Mouse (Mus musculus) neural tube, embryonic 11.5 days (tissue): Measurements from ENCODE around the gene Fosb. TPM values are rescaled to one million over a fixed set of nuclear protein-coding genes. Genes with fewer than 3 reads are reported as not detected.

Experiments
- ATAC-seq: fragments of 200-750 bp; cut with Nextera tagmentation; 2 replicates; pipeline ENCODE4 v1.8.0; 2017; ENCODE audit warnings: moderate number of reproducible peaks, mild to moderate bottlenecking, moderate TSS enrichment, moderate library complexity; ENCODE audit not compliant: insufficient read depth, low FRiP score, low TSS enrichment
- DNase-seq: peaks from one replicate; pipeline ENCODE4 v3.0.0-alpha.2; 2015; ENCODE audit warnings: low spot score
- H3K27ac ChIP-seq: fragments of 300-500 bp; sonication (generic); 2 replicates; pipeline ENCODE4 v1.5.1; 2014; ENCODE audit warnings: low read depth, mild to moderate bottlenecking, low read length
- H3K27me3 ChIP-seq: fragments of 300-500 bp; sonication (generic); 2 replicates; pipeline ENCODE4 v1.6.1; 2014; ENCODE audit warnings: mild to moderate bottlenecking, low read length, mixed read lengths; ENCODE audit not compliant: control insufficient read depth, insufficient read depth
- H3K36me3 ChIP-seq: fragments of 300-500 bp; sonication (generic); 2 replicates; pipeline ENCODE4 v1.6.1; 2014; ENCODE audit warnings: mild to moderate bottlenecking, low read length, moderate library complexity, mixed read lengths; ENCODE audit not compliant: control insufficient read depth, insufficient read depth
- H3K4me1 ChIP-seq: fragments of 300-500 bp; sonication (generic); 2 replicates; pipeline ENCODE4 v1.6.1; 2014; ENCODE audit warnings: low read length, mixed read lengths; ENCODE audit not compliant: control insufficient read depth, insufficient read depth
- H3K4me2 ChIP-seq: fragments of 300-500 bp; sonication (generic); 2 replicates; pipeline ENCODE4 v1.6.1; 2014; ENCODE audit warnings: low read depth, mild to moderate bottlenecking, moderate library complexity
- H3K4me3 ChIP-seq: fragments of 300-500 bp; sonication (generic); 2 replicates; pipeline ENCODE4 v1.5.1; 2014; ENCODE audit warnings: low read depth, low read length
- H3K9ac ChIP-seq: fragments of 300-500 bp; sonication (generic); 2 replicates; pipeline ENCODE4 v1.6.1; 2014; ENCODE audit warnings: mild to moderate bottlenecking, low read length
- H3K9me3 ChIP-seq: fragments of 300-500 bp; sonication (generic); 2 replicates; pipeline ENCODE4 v1.6.1; 2016; ENCODE audit warnings: low read length; ENCODE audit not compliant: control insufficient read depth
- WGBS: fragments of 180-500 bp; shearing (Covaris S2); extraction: QIAGEN DNeasy Blood & Tissue Kit; methylation state at CpG from one replicate; pipeline ENCODE4 v1.1.7; 2014; 5-methylcytosine and 5-hydroxymethylcytosine counted together
- polyA plus RNA-seq: library from polyadenylated mRNA; unstranded; fragments of >200 nt; fragmentation: Nextera tagmentation; extraction: Ambion mirVana; gene quantifications from 2 replicates; pipeline ENCODE4 v1.2.1, GENCODE M21; 2014

The Fosb gene
- polyA plus RNA-seq, 1 experiment from 2014 or later: not detected

- Histone ChIP-seq H3K9me3 (no peaks in the 10 kb centered on the region), H3K27me3 (no peaks in the 10 kb centered on the region), H3K4me3 (peak within 1 kb of the TSS; percentile 98), H3K27ac (peak within 1 kb of the TSS; percentile 58), H3K4me1 (peaks cover 17% of the 10 kb centered on the region), H3K4me2 (peak within 1 kb of the TSS; percentile 85), H3K36me3 (no peaks in the 10 kb centered on the region), H3K9ac (peak within 1 kb of the TSS; percentile 82)
- ATAC-seq: peak; percentile 48
- under 1% methylated on average over 62 of the region's 62 CpGs for WGBS
- DNase-seq: peak; percentile 84
Observed at GRCm38 (mm10) chr7:19271238-19272172, 38.3 kb downstream of the Fosb start, which contains the start of gene Vasp. TSS of gene Vasp (minus strand) at chr7:19271817.

GRCm38 (mm10) chr7:19270509-19271237, 39.2 kb downstream of the Fosb start:
- ATAC-seq (no peak), DNase-seq (no peak)

DNA sequence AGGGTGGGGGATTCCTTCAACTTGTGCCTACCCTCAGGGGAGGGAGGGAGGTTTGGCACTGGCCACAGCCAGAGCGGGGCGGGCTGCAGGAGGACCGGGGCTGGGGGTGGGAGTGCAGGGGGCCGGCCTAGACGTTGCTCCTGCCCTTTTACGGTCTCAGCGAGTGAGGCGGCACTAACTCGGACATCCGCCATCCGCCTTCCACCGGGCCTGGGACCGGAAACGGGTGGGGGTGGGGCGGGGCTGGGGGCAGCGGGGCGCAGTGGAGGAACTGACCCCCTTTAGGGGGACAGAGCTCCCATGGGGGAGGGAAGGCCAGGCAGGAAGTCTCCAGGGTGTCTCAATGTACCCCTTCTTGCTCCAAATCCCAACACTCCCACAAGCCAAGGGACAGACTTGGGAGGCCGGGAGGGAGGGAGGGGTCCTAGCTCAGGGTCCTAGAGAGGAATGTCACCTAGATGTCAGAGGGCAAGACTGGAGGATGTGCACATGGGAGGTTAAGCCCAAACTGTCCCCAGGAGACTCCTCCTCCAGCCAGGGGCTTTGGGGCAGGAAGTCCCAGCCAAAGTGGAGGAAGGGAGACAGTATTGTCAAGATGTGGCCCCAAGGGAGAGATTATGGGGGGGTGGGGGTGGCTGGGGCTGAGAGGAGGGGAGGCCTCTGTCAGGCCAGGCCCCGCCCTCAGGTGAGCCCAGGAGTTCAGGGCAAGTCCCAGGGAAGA, 40.0 kb downstream of the Fosb start:
- Histone ChIP-seq H3K4me1 (peaks cover 17% of the 10 kb centered on the region), H3K9ac (peak overlapping the region; percentile 54), H3K4me2 (peak overlapping the region; percentile 85), H3K4me3 (peak overlapping the region; percentile 98), H3K36me3 (0 out of 2 replicates have a peak, but pooled peaks cover 2% of the 10 kb centered on the region), H3K9me3 (no peaks in the 10 kb centered on the region), H3K27ac (0 out of 2 replicates have a peak overlapping the region, but pooled peaks have one; percentile 64), H3K27me3 (no peaks in the 10 kb centered on the region)
- 1% methylated on average over 14 of the region's 19 CpGs for WGBS
- DNase-seq (peak; percentile 49), ATAC-seq (no peak)

More at GRCm38 (mm10) chr7:19270509-19271237, 39.2 kb downstream of the Fosb start:
- under 1% methylated on average over 19 of the region's 21 CpGs for WGBS
- H3K36me3 ChIP-seq: no peaks in the 10 kb centered on the region
- H3K4me1 ChIP-seq: peaks cover 17% of the 10 kb centered on the region
- no peaks in the 10 kb centered on the region for H3K27me3 ChIP-seq
- peak overlapping the region; percentile 82 for H3K9ac ChIP-seq
- no peaks in the 10 kb centered on the region for H3K9me3 ChIP-seq
- peak overlapping the region; percentile 98 for H3K4me3 ChIP-seq
- peak overlapping the region; percentile 58 for H3K27ac ChIP-seq
- H3K4me2 ChIP-seq: peak overlapping the region; percentile 85

GRCm38 (mm10) chr7:19268993-19269681, 40.7 kb downstream of the Fosb start:
- H3K27ac ChIP-seq: 0 out of 2 replicates have a peak overlapping the region, but pooled peaks have one; percentile 64
- ATAC-seq (no peak), DNase-seq (no peak)
- peaks cover 7% of the 10 kb centered on the region; the same call in 1 of the 2 replicates for H3K36me3 ChIP-seq
- H3K9ac ChIP-seq: peak overlapping the region; percentile 54
- no peaks in the 10 kb centered on the region for H3K9me3 ChIP-seq
- H3K4me2 ChIP-seq: peak overlapping the region; percentile 85
- no peaks in the 10 kb centered on the region for H3K27me3 ChIP-seq
- H3K4me3 ChIP-seq: peak overlapping the region; percentile 98
- WGBS: 43% methylated on average over 10 of the region's 10 CpGs
- H3K4me1 ChIP-seq: peaks cover 17% of the 10 kb centered on the region

- Histone ChIP-seq H3K9ac (no peak overlapping the region), H3K4me3 (no peak overlapping the region), H3K4me2 (no peak overlapping the region), H3K27me3 (no peaks in the 10 kb centered on the region), H3K9me3 (no peaks in the 10 kb centered on the region), H3K36me3 (peaks cover 10% of the 10 kb centered on the region; the same call in 1 of the 2 replicates), H3K4me1 (peaks cover 17% of the 10 kb centered on the region), H3K27ac (no peak overlapping the region)
- ATAC-seq (no peak), DNase-seq (no peak)
- WGBS: 83% methylated on average over 10 of the region's 10 CpGs
Observed at GRCm38 (mm10) chr7:19267051-19267450, 42.8 kb downstream of the Fosb start.

- Histone ChIP-seq H3K4me1 (peaks cover 17% of the 10 kb centered on the region), H3K4me3 (no peak overlapping the region), H3K4me2 (no peak overlapping the region), H3K27ac (no peak overlapping the region), H3K9ac (no peak overlapping the region), H3K36me3 (peaks cover 10% of the 10 kb centered on the region; the same call in 1 of the 2 replicates), H3K27me3 (no peaks in the 10 kb centered on the region), H3K9me3 (no peaks in the 10 kb centered on the region)
- ATAC-seq (no peak), DNase-seq (no peak)
- 85% methylated on average over 10 of the region's 10 CpGs for WGBS
Observed at GRCm38 (mm10) chr7:19265928-19266822, 43.7 kb downstream of the Fosb start.

DNA sequence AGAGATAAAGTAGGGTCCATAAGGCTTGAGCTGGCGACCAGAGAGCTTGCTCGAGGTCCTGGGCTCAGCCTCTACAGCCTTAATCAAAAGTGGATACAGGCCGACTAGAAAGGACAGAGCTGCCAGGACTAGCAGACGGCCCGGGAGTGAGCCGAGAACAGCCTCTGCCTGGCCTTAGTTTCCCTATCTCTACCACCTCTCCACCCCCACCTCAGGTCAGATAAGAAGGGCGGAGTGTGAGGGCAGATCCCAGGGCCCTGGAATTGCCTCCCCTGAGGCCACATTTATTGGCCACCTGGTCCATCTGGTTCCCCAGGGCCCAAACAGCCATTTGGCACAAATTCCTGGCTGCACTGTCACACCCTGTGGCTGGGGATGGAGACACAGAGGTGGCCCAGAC, 44.7 kb downstream of the Fosb start:
- no peak for ATAC-seq
- Histone ChIP-seq H3K27ac (no peak overlapping the region), H3K27me3 (no peaks in the 10 kb centered on the region), H3K4me3 (no peak overlapping the region), H3K36me3 (peaks cover 14% of the 10 kb centered on the region), H3K4me2 (no peak overlapping the region), H3K9ac (no peak overlapping the region), H3K4me1 (peaks cover 11% of the 10 kb centered on the region), H3K9me3 (no peaks in the 10 kb centered on the region)
- DNase-seq: no peak
- WGBS: 73% methylated on average over 7 of the region's 7 CpGs
